Mouse (Mus musculus): ENCODE measurements around the gene Pafah1b3.

- no peak for TF ChIP-seq CTCF (IDR thresholded peaks at IDR 0.05; ENCODE audit: low read depth, low read length)
- no peak for TF ChIP-seq GATA1 (IDR thresholded peaks at IDR 0.05; ENCODE audit: borderline replicate concordance, low read length)
These were observed 18.5 kb downstream of the Pafah1b3 start for GRCm38 (mm10) chr7:25279076-25279860.

Measured in G1E (cell line).